Mouse (Mus musculus): ENCODE results near the gene Mocs1.

DNA sequence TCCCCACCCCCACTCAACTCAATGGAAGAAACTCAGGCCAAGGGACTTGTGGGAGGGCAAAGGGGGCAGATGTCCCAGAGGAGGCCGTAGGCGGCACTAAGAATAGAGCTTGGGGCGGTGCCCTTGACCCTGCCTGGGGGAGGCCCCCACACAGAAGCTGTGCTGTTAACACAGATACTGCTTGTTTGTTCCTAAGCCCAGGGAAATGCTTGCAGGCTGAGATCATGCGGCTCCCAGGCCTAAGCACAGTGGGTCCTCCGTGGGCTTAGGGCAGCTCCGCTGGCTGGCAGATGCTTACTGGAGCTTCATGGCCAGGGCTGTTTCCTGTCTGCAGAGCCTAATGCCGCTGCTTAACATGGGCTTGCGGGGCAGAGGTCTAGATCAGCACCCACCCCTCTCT lies 44.5 kb downstream of the Mocs1 start:
- TF ChIP-seq CTCF (IDR thresholded peaks at IDR 0.05; ENCODE audit: low read depth, low read length) (no peak), EP300 (IDR thresholded peaks at IDR 0.05; ENCODE audit: insufficient read depth, low read depth, low read length) (no peak), POLR2A (IDR thresholded peaks at IDR 0.05; ENCODE audit: insufficient read depth, low read length) (no peak)

All from ES-Bruce4 (cell line).